Mouse (Mus musculus) liver, embryonic 12.5 days (tissue): Measurements from ENCODE around the gene Top3a. TPM values are rescaled to one million over a fixed set of nuclear protein-coding genes. Genes with fewer than 3 reads are reported as not detected.

Experiments used
- ATAC-seq: fragments of 200-750 bp; cut with Nextera tagmentation; 2 replicates; pipeline ENCODE4 v1.8.0; 2017; ENCODE audit warnings: moderate number of reproducible peaks, mild to moderate bottlenecking, moderate library complexity
- H3K27ac ChIP-seq: fragments of 300-500 bp; sonication (generic); 2 replicates; pipeline ENCODE4 v1.5.1; 2016; ENCODE audit warnings: mild to moderate bottlenecking
- H3K27me3 ChIP-seq: fragments of 300-500 bp; sonication (generic); replicated peaks from 2 replicates; pipeline ENCODE4 v1.6.1; 2016; ENCODE audit warnings: mild to moderate bottlenecking, moderate library complexity
- H3K36me3 ChIP-seq: fragments of 300-500 bp; sonication (generic); 2 replicates; pipeline ENCODE4 v1.6.1; 2016; ENCODE audit warnings: mild to moderate bottlenecking, moderate library complexity
- H3K4me1 ChIP-seq: fragments of 300-500 bp; sonication (generic); 2 replicates; pipeline ENCODE4 v1.6.1; 2016
- H3K4me2 ChIP-seq: fragments of 300-500 bp; sonication (generic); 2 replicates; pipeline ENCODE4 v1.6.1; 2016; ENCODE audit warnings: mild to moderate bottlenecking, moderate library complexity
- H3K4me3 ChIP-seq: fragments of 300-500 bp; sonication (generic); 2 replicates; pipeline ENCODE4 v1.5.1; 2016; ENCODE audit warnings: mild to moderate bottlenecking, moderate library complexity
- H3K9ac ChIP-seq: fragments of 300-500 bp; sonication (generic); 2 replicates; pipeline ENCODE4 v1.6.1; 2016; ENCODE audit warnings: mild to moderate bottlenecking, moderate library complexity
- H3K9me3 ChIP-seq: fragments of 300-500 bp; sonication (generic); replicated peaks from 2 replicates; pipeline ENCODE4 v1.6.1; 2016; ENCODE audit warnings: mild to moderate bottlenecking, moderate library complexity
- WGBS: fragments of 180-500 bp; shearing (Covaris S2); methylation state at CpG from one replicate; pipeline ENCODE4 v1.1.7; 2016; ENCODE audit not compliant: insufficient replicate concordance; 5-methylcytosine and 5-hydroxymethylcytosine counted together
- microRNA-seq: library from miRNA; unstranded; fragments of <30 nt; microRNA quantifications from one replicate; pipeline ENCODE4, GENCODE M21; 2017
- polyA plus RNA-seq: library from polyadenylated mRNA; unstranded; fragments of >200 nt; fragmentation: Nextera tagmentation; extraction: Ambion mirVana; gene quantifications from 2 replicates; pipeline ENCODE4 v1.2.1, GENCODE M21; 2016

Top3a gene
- polyA plus RNA-seq, 1 experiment from 2014 or later = 10.9 TPM

GRCm38 (mm10) chr11:60696165-60696564 is 81.0 kb downstream of the Top3a start:
- 47% methylated on average over 1 of the region's 1 CpGs for WGBS
- Histone ChIP-seq H3K36me3 (no peaks in the 10 kb centered on the region), H3K27ac (no peak overlapping the region), H3K4me1 (peaks cover 25% of the 10 kb centered on the region), H3K4me3 (no peak overlapping the region), H3K27me3 (peaks cover 11% of the 10 kb centered on the region; the same call in 1 of the 2 replicates), H3K9me3 (no peaks in the 10 kb centered on the region), H3K9ac (no peak overlapping the region), H3K4me2 (no peak overlapping the region)
- no peak for ATAC-seq

Small RNAs within 50 kb of the gene (microRNA-seq; reads per million reads assigned to microRNA genes)
- 7.0 reads per million, percentile 15 among the genes with 10 or more reads in this experiment for gene Mir5100

Other genes with a start within 250 kb of the Top3a start
- gene Alkbh5, start 241.0 kb downstream of the Top3a start, polyA plus RNA-seq = 32.7 and 33.2 TPM in 2 replicates
- 20.2 and 22.1 TPM in 2 replicates for gene Llgl1, start 77.6 kb downstream of the Top3a start, polyA plus RNA-seq
- gene Flii, start 50.1 kb downstream of the Top3a start, polyA plus RNA-seq = 41.7 and 43.1 TPM in 2 replicates
- 4.4 and 4.5 TPM in 2 replicates for gene Mief2, start 49.0 kb downstream of the Top3a start, polyA plus RNA-seq
- gene Smcr8, start 159 bp upstream of the Top3a start, polyA plus RNA-seq = 4.2 and 4.3 TPM in 2 replicates
- gene Shmt1, start 34.4 kb upstream of the Top3a start, polyA plus RNA-seq = 60.5 and 70.9 TPM in 2 replicates
- 27.3 and 30.4 TPM in 2 replicates for gene Dhrs7b, start 53.3 kb upstream of the Top3a start, polyA plus RNA-seq
- 38.1 and 40.0 TPM in 2 replicates for gene Tmem11, start 101.9 kb upstream of the Top3a start, polyA plus RNA-seq
- 9.3 and 9.6 TPM in 2 replicates for gene Natd1, start 137.4 kb upstream of the Top3a start, polyA plus RNA-seq
- gene Map2k3, start 154.7 kb upstream of the Top3a start, polyA plus RNA-seq = 170 and 173 TPM in 2 replicates
- gene Kcnj12, start 245.2 kb upstream of the Top3a start, polyA plus RNA-seq = 0.07 TPM in 1 of 2 replicates, not detected in the other